ENCODE assay signal across 16 mouse cellular contexts in the genomic region with DNA sequence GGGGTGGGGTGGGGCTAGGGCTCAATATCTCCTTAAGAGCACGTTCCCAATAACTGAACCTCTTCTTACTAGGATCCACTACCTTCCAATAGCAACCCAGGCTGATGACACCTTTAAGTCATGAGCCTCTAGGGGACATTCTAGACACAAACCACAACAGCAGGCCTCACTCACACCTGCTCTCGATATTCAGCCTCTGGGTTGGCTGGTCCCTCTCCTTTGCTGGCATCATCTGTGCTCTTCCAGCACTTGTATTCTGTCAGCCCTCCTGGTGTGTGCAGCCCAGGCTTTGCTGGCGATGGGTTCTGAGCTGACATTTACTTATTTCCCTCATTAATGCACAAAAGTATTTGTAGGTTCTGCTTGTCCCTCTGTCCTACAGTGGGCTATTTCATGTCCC. TPM values are rescaled to one million over a fixed set of nuclear protein-coding genes. Genes with fewer than 3 reads are reported as not detected.
A peak's percentile ranks its signal among the peaks of the same experiment; 100 is the strongest.
DNase-seq lines count a peak whose midpoint lies in the region; TF ChIP-seq lines count a peak whose summit lies in the region.
"Had no signal": no experiment of that assay in that cellular context is flagged by ENCODE, and none has a peak within 500 bp of the region (broad histone marks: within the 10 kb centered on the region; RNA-seq: fewer than 3 reads in every experiment).

No protein-coding gene starts in this region.

- H3K79me2 ChIP-seq in heart, adult 2 months (replicated peaks; ENCODE audit: control insufficient read depth, insufficient read depth, low read length): no peaks in the 10 kb centered on the region
- H3K79me2 ChIP-seq in myocyte (ENCODE audit: control insufficient read depth, insufficient read depth): no peaks in the 10 kb centered on the region

- peak; percentile 60 for DNase-seq in heart, adult 11 months
- no peak for DNase-seq in heart, adult 2 months
- DNase-seq in layer of hippocampus, postnatal 25 days (ENCODE audit: extremely low spot score in 1 of 2, low spot score in 1 of 2): no peak
- DNase-seq: adrenal gland, adult 2 months; adrenal gland, adult 8-10 months; adrenal gland, postnatal 10 days; adrenal gland, postnatal 14 days; adrenal gland, postnatal 25 days; adrenal gland, postnatal 36 days; B cell, adult 2 months; cerebellum, adult 11 months; cerebellum, adult 11-12 months; cerebellum, adult 18-20 months had no signal

- WGBS in heart, adult 2 months: 80% methylated on average over 3 of the region's 3 CpGs

- TF ChIP-seq EP300 in heart, adult 2 months (IDR thresholded peaks at IDR 0.05; ENCODE audit: insufficient read depth, low read depth, low read length): no peak

- intact Hi-C loops in heart, adult 2 months (cut with DNase I): no loop called here

- TF ChIP-seq CTCF in heart, adult 2 months (IDR thresholded peaks at IDR 0.05): no peak

- H3K4me1 ChIP-seq in heart, adult 2 months (ENCODE audit: control insufficient read depth, insufficient read depth, low read length): no peaks in the 10 kb centered on the region

- no peaks in the 10 kb centered on the region for H3K36me3 ChIP-seq in heart, adult 2 months (ENCODE audit: control insufficient read depth, insufficient read depth, low read length)
- H3K36me3 ChIP-seq in myocyte (ENCODE audit: control insufficient read depth, insufficient read depth): no peaks in the 10 kb centered on the region
- H3K36me3 ChIP-seq: G1E had no signal

- no peak overlapping the region for H3K4me2 ChIP-seq in myocyte (ENCODE audit: low read depth)

- no peak overlapping the region for H3K4me3 ChIP-seq in heart, adult 2 months
- no peak overlapping the region for H3K4me3 ChIP-seq in myocyte

- no peaks in the 10 kb centered on the region for H3K27me3 ChIP-seq in heart, adult 2 months (ENCODE audit: control insufficient read depth, insufficient read depth, low read length)
- no peaks in the 10 kb centered on the region for H3K27me3 ChIP-seq in myocyte (ENCODE audit: control insufficient read depth, insufficient read depth, insufficient read length)
- H3K27me3 ChIP-seq: CH12.LX had no signal

- H3K27ac ChIP-seq in heart, adult 2 months: no peak overlapping the region

- H3K9ac ChIP-seq in heart, adult 2 months (ENCODE audit: low read depth, low read length): no peak overlapping the region

- H3ac ChIP-seq in myocyte (ENCODE audit: control insufficient read depth, insufficient read length): no peak overlapping the region

- no peak for TF ChIP-seq POLR2A in heart, adult 2 months (IDR thresholded peaks at IDR 0.05; ENCODE audit: insufficient read depth, low read depth, low read length)
- TF ChIP-seq POLR2A in myocyte (IDR thresholded peaks at IDR 0.05; ENCODE audit: insufficient read length, low read depth): no peak

TF ChIP-seq in myocyte, 11 proteins besides CTCF, POLR2A, EP300 and RAD21:
- TF ChIP-seq TCF3 (IDR thresholded peaks at IDR 0.05; ENCODE audit: insufficient read length, low read depth) (no peak), E2F4 (IDR thresholded peaks at IDR 0.05; ENCODE audit: insufficient read depth) (no peak), POLR2AphosphoS2 (IDR thresholded peaks at IDR 0.05; ENCODE audit: insufficient read length, low read depth) (no peak), CEBPB (IDR thresholded peaks at IDR 0.05; ENCODE audit: insufficient read depth, poor library complexity, severe bottlenecking) (no peak), MYOG (IDR thresholded peaks at IDR 0.05; ENCODE audit: control insufficient read depth in 1 of 3, insufficient read depth in 1 of 3, insufficient read length in 2 of 3, low read depth in 2 of 3) (peak in 1 of 3 experiments; percentile 52), USF1 (IDR thresholded peaks at IDR 0.05; ENCODE audit: low read depth) (no peak), SRF (IDR thresholded peaks at IDR 0.05; ENCODE audit: control insufficient read depth, insufficient read length, low read depth) (no peak), MYOD1 (IDR thresholded peaks at IDR 0.05; ENCODE audit: control insufficient read depth in 1 of 3, insufficient read length in 2 of 3, low read depth in 2 of 3) (peak in 2 of 3 experiments; percentile 36 to 45), MAX (IDR thresholded peaks at IDR 0.05; ENCODE audit: low read depth) (no peak), REST (IDR thresholded peaks at IDR 0.05; ENCODE audit: insufficient read depth, insufficient read length) (no peak), TCF12 (IDR thresholded peaks at IDR 0.05; ENCODE audit: insufficient read depth, poor library complexity, severe bottlenecking) (no peak)

RNA-seq across cellular contexts. Expression of gene Aktip, which starts 14.5 kb away (rescaled TPM):
- total RNA-seq in heart, adult 2 months (2021): 10 to 100 TPM; 59.7 to 63.1 TPM
- polyA plus RNA-seq in heart, adult 2 months (2012; rRNA removed): 39.9 and 73.8 TPM in 2 replicates
- 25.5 TPM for polyA plus RNA-seq in myocyte (2012; fragmentation: generic; extraction: Trizol)
- 10 to 100 TPM; 88.4 to 92.4 TPM for total RNA-seq in layer of hippocampus, postnatal 25 days (2021)
